Mouse (Mus musculus) midbrain, embryonic 10.5 days (tissue): ENCODE measurements around the gene Notch1. TPM values are rescaled to one million over a fixed set of nuclear protein-coding genes. Genes with fewer than 3 reads are reported as not detected.

ENCODE experiments used
- DNase-seq: peaks from one replicate; pipeline ENCODE4 v3.0.0-alpha.2; 2017; ENCODE audit warnings: low spot score
- H3K27ac ChIP-seq: fragments of 300-500 bp; sonication (generic); replicated peaks from 2 replicates; pipeline ENCODE4 v1.5.1; 2016; ENCODE audit warnings: mild to moderate bottlenecking
- H3K27me3 ChIP-seq: fragments of 300-500 bp; sonication (generic); 2 replicates; pipeline ENCODE4 v1.6.1; 2016; ENCODE audit warnings: low read depth, mild to moderate bottlenecking; ENCODE audit not compliant: poor library complexity, severe bottlenecking
- H3K36me3 ChIP-seq: fragments of 300-500 bp; sonication (generic); 2 replicates; pipeline ENCODE4 v1.6.1; 2016; ENCODE audit warnings: mild to moderate bottlenecking, moderate library complexity
- H3K4me1 ChIP-seq: fragments of 300-500 bp; sonication (generic); 2 replicates; pipeline ENCODE4 v1.6.1; 2016
- H3K4me3 ChIP-seq: fragments of 300-500 bp; sonication (generic); 2 replicates; pipeline ENCODE4 v1.5.1; 2016; ENCODE audit warnings: mild to moderate bottlenecking, moderate library complexity
- H3K9me3 ChIP-seq: fragments of 300-500 bp; sonication (generic); replicated peaks from 2 replicates; pipeline ENCODE4 v1.6.1; 2016; ENCODE audit warnings: mild to moderate bottlenecking
- WGBS: fragments of 180-500 bp; shearing (Covaris S2); methylation state at CpG from one replicate; pipeline ENCODE4 v1.1.7; 2016; 5-methylcytosine and 5-hydroxymethylcytosine counted together
- polyA plus RNA-seq: library from polyadenylated mRNA; unstranded; fragments of >200 nt; fragmentation: Nextera tagmentation; extraction: Ambion mirVana; gene quantifications from 2 replicates; pipeline ENCODE4 v1.2.1, GENCODE M21; 2016

Notch1 gene
- 30.1 and 38.3 TPM in 2 replicates for polyA plus RNA-seq

GRCm38 (mm10) chr2:26516275-26516674, at the start of gene Notch1:
Gene Notch1, minus strand, starts transcription at chr2:26516663.
- no peak for DNase-seq

GRCm38 (mm10) chr2:26566221-26566620, 49.8 kb upstream of the Notch1 start:
- Histone ChIP-seq H3K9me3 (no peaks in the 10 kb centered on the region), H3K27ac (no peak overlapping the region), H3K36me3 (no peaks in the 10 kb centered on the region), H3K4me1 (peaks cover 18% of the 10 kb centered on the region), H3K27me3 (peaks cover 8% of the 10 kb centered on the region; the same call in 1 of the 2 replicates), H3K4me3 (no peak overlapping the region)
- peak; percentile 63 for DNase-seq
- 24% methylated on average over 4 of the region's 4 CpGs for WGBS

More at GRCm38 (mm10) chr2:26516275-26516674, at the start of gene Notch1:
- Histone ChIP-seq H3K9me3 (no peaks in the 10 kb centered on the region), H3K27ac (peak within 1 kb of the TSS; percentile 63), H3K4me3 (no peak within 1 kb of the TSS), H3K27me3 (no peaks in the 10 kb centered on the region), H3K36me3 (no peaks in the 10 kb centered on the region), H3K4me1 (peaks cover 36% of the 10 kb centered on the region)
- WGBS = 78% methylated on average over 12 of the region's 12 CpGs

- H3K4me3 ChIP-seq = no peak overlapping the region
- H3K4me1 ChIP-seq = peaks cover 39% of the 10 kb centered on the region
- H3K36me3 ChIP-seq = no peaks in the 10 kb centered on the region
- H3K27me3 ChIP-seq = peaks cover 15% of the 10 kb centered on the region; the same call in 1 of the 2 replicates
- H3K27ac ChIP-seq = peak overlapping the region; percentile 69
- no peaks in the 10 kb centered on the region for H3K9me3 ChIP-seq
- peak; percentile 54 for DNase-seq
- WGBS = 48% methylated on average over 6 of the region's 6 CpGs
Observed at GRCm38 (mm10) chr2:26561351-26562016, 45.0 kb upstream of the Notch1 start.

GRCm38 (mm10) chr2:26560506-26560905, 44.0 kb upstream of the Notch1 start:
- Histone ChIP-seq H3K9me3 (no peaks in the 10 kb centered on the region), H3K36me3 (no peaks in the 10 kb centered on the region), H3K27ac (peak overlapping the region; percentile 69), H3K4me1 (peaks cover 42% of the 10 kb centered on the region), H3K4me3 (no peak overlapping the region), H3K27me3 (peaks cover 15% of the 10 kb centered on the region; the same call in 1 of the 2 replicates)
- DNase-seq = no peak
- 78% methylated on average over 5 of the region's 5 CpGs for WGBS

- Histone ChIP-seq H3K27me3 (peaks cover 8% of the 10 kb centered on the region; the same call in 1 of the 2 replicates), H3K4me3 (no peak overlapping the region), H3K4me1 (peaks cover 38% of the 10 kb centered on the region), H3K27ac (peak overlapping the region; percentile 13), H3K9me3 (no peaks in the 10 kb centered on the region), H3K36me3 (no peaks in the 10 kb centered on the region)
- no peak for DNase-seq
- 62% methylated on average over 4 of the region's 4 CpGs for WGBS
Observed at GRCm38 (mm10) chr2:26556535-26556993, 40.1 kb upstream of the Notch1 start.

GRCm38 (mm10) chr2:26555076-26555475, 38.6 kb upstream of the Notch1 start:
- peaks cover 26% of the 10 kb centered on the region for H3K4me1 ChIP-seq
- no peaks in the 10 kb centered on the region; the same call in 1 of the 2 replicates for H3K27me3 ChIP-seq
- peak overlapping the region; percentile 35; the same call in 1 of the 2 replicates for H3K27ac ChIP-seq
- 92% methylated on average over 4 of the region's 4 CpGs for WGBS
- H3K9me3 ChIP-seq = no peaks in the 10 kb centered on the region
- DNase-seq = no peak
- H3K4me3 ChIP-seq = no peak overlapping the region
- H3K36me3 ChIP-seq = no peaks in the 10 kb centered on the region

GRCm38 (mm10) chr2:26553904-26554303, 37.4 kb upstream of the Notch1 start:
- Histone ChIP-seq H3K4me3 (no peak overlapping the region), H3K27me3 (no peaks in the 10 kb centered on the region; the same call in 1 of the 2 replicates), H3K27ac (no peak overlapping the region), H3K9me3 (no peaks in the 10 kb centered on the region), H3K4me1 (peaks cover 19% of the 10 kb centered on the region), H3K36me3 (no peaks in the 10 kb centered on the region)
- 87% methylated on average over 9 of the region's 9 CpGs for WGBS
- no peak for DNase-seq

- WGBS = 88% methylated on average over 2 of the region's 2 CpGs
- no peak for DNase-seq
- H3K4me1 ChIP-seq = peaks cover 28% of the 10 kb centered on the region
- peak overlapping the region; percentile 61 for H3K27ac ChIP-seq
- no peaks in the 10 kb centered on the region; the same call in 1 of the 2 replicates for H3K27me3 ChIP-seq
- no peak overlapping the region for H3K4me3 ChIP-seq
- no peaks in the 10 kb centered on the region for H3K36me3 ChIP-seq
- H3K9me3 ChIP-seq = no peaks in the 10 kb centered on the region
Observed at GRCm38 (mm10) chr2:26552066-26552465, 35.6 kb upstream of the Notch1 start.

GRCm38 (mm10) chr2:26551446-26551845, 35.0 kb upstream of the Notch1 start:
- Histone ChIP-seq H3K27ac (peak overlapping the region; percentile 57; the same call in 1 of the 2 replicates), H3K4me3 (no peak overlapping the region), H3K27me3 (no peaks in the 10 kb centered on the region; the same call in 1 of the 2 replicates), H3K9me3 (no peaks in the 10 kb centered on the region), H3K36me3 (no peaks in the 10 kb centered on the region), H3K4me1 (peaks cover 28% of the 10 kb centered on the region)
- DNase-seq = no peak
- 79% methylated on average over 8 of the region's 8 CpGs for WGBS

- H3K36me3 ChIP-seq = no peaks in the 10 kb centered on the region
- 99% methylated on average over 3 of the region's 3 CpGs for WGBS
Observed at GRCm38 (mm10) chr2:26550777-26551176, 34.3 kb upstream of the Notch1 start.

GRCm38 (mm10) chr2:26550205-26550604, 33.7 kb upstream of the Notch1 start:
- 0 out of 2 replicates have a peak overlapping the region, but pooled peaks have one; percentile 38 for H3K27ac ChIP-seq

More at GRCm38 (mm10) chr2:26550777-26551176, 34.3 kb upstream of the Notch1 start:
- Histone ChIP-seq H3K27ac (peak overlapping the region; percentile 57; the same call in 1 of the 2 replicates), H3K9me3 (no peaks in the 10 kb centered on the region), H3K27me3 (no peaks in the 10 kb centered on the region; the same call in none of the 2 replicates), H3K4me1 (peaks cover 25% of the 10 kb centered on the region), H3K4me3 (no peak overlapping the region)
- DNase-seq = no peak

GRCm38 (mm10) chr2:26549801-26550200, 33.3 kb upstream of the Notch1 start:
- no peaks in the 10 kb centered on the region for H3K9me3 ChIP-seq
- 0 out of 2 replicates have a peak overlapping the region, but pooled peaks have one; percentile 38 for H3K27ac ChIP-seq
- 90% methylated on average over 10 of the region's 10 CpGs for WGBS
- DNase-seq = no peak
- H3K36me3 ChIP-seq = no peaks in the 10 kb centered on the region
- peaks cover 24% of the 10 kb centered on the region for H3K4me1 ChIP-seq
- H3K4me3 ChIP-seq = no peak overlapping the region
- no peaks in the 10 kb centered on the region; the same call in none of the 2 replicates for H3K27me3 ChIP-seq

More at GRCm38 (mm10) chr2:26550205-26550604, 33.7 kb upstream of the Notch1 start:
- Histone ChIP-seq H3K4me3 (no peak overlapping the region), H3K9me3 (no peaks in the 10 kb centered on the region), H3K36me3 (no peaks in the 10 kb centered on the region), H3K27me3 (no peaks in the 10 kb centered on the region; the same call in none of the 2 replicates), H3K4me1 (peaks cover 24% of the 10 kb centered on the region)
- WGBS = 80% methylated on average over 3 of the region's 3 CpGs
- DNase-seq = no peak

- H3K4me1 ChIP-seq = peaks cover 28% of the 10 kb centered on the region
- H3K9me3 ChIP-seq = no peaks in the 10 kb centered on the region
- H3K4me3 ChIP-seq = no peak overlapping the region
- no peaks in the 10 kb centered on the region for H3K36me3 ChIP-seq
- no peak for DNase-seq
- H3K27me3 ChIP-seq = no peaks in the 10 kb centered on the region; the same call in 1 of the 2 replicates
- WGBS = 22% methylated on average over 2 of the region's 2 CpGs
- peak overlapping the region; percentile 75 for H3K27ac ChIP-seq
Observed at GRCm38 (mm10) chr2:26547481-26547880, 31.0 kb upstream of the Notch1 start.
